Mouse (Mus musculus) CH12.LX (cell line): ENCODE measurements around the gene Prr12. TPM values are rescaled to one million over a fixed set of nuclear protein-coding genes. Genes with fewer than 3 reads are reported as not detected.
A peak's percentile ranks its signal among the peaks of the same experiment; 100 is the strongest.

Experiments used
- DNase-seq: peaks from one replicate; pipeline ENCODE4 v3.0.0-alpha.2; 2013; ENCODE audit errors: extremely low read depth
- H3K27ac ChIP-seq: 2 replicates; pipeline ENCODE4 v1.5.1; 2012; ENCODE audit warnings: low read depth, mild to moderate bottlenecking, control low read depth, moderate library complexity; ENCODE audit not compliant: insufficient read depth
- H3K27me3 ChIP-seq: replicated peaks from 2 replicates; pipeline ENCODE3; 2012; ENCODE audit warnings: inconsistent platforms
- H3K36me3 ChIP-seq, 2 experiments: replicated peaks in 1 of 2; 2 replicates each; pipeline versions ENCODE3 to v1.6.1; 2012; ENCODE audit warnings: inconsistent platforms in 1 of 2, low read length in 1 of 2, mild to moderate bottlenecking in 1 of 2, mixed read lengths in 1 of 2, moderate library complexity in 1 of 2; ENCODE audit not compliant: control insufficient read depth in 1 of 2, insufficient read depth in 1 of 2
- H3K4me1 ChIP-seq, 2 experiments: 2 replicates each; pipeline ENCODE4 v1.6.1; 2012; ENCODE audit warnings: inconsistent platforms in 1 of 2, moderate library complexity in 1 of 2; ENCODE audit not compliant: insufficient read depth in 2 of 2, control insufficient read depth in 1 of 2
- H3K4me2 ChIP-seq: 2 replicates; pipeline ENCODE4 v1.6.1; 2012; ENCODE audit warnings: low read depth, mild to moderate bottlenecking, control low read depth; ENCODE audit not compliant: poor library complexity, insufficient read depth, severe bottlenecking
- H3K4me3 ChIP-seq, 3 experiments: fragments of 150-350 bp in 1 of 3; sonication (generic) in 1 of 3; replicated peaks in 1 of 3; 2 replicates each; pipeline versions ENCODE3 to v1.5.1; 2011 to 2012; ENCODE audit warnings: low read depth in 2 of 3, low read length in 2 of 3, mild to moderate bottlenecking in 2 of 3, moderate library complexity in 2 of 3, control low read depth in 1 of 3, improper control_type of control experiment in 1 of 3, inconsistent platforms in 1 of 3, mixed read lengths in 1 of 3; ENCODE audit not compliant: poor library complexity in 1 of 3
- H3K79me2 ChIP-seq: replicated peaks from 2 replicates; pipeline ENCODE4 v1.6.1; 2012; ENCODE audit warnings: mild to moderate bottlenecking, moderate library complexity; ENCODE audit not compliant: control insufficient read depth, poor library complexity, insufficient read depth, severe bottlenecking; ENCODE audit errors: extremely low read depth
- H3K9ac ChIP-seq: 2 replicates; pipeline ENCODE4 v1.6.1; 2012; ENCODE audit warnings: low read depth, mild to moderate bottlenecking, control low read depth, moderate library complexity; ENCODE audit not compliant: insufficient read depth
- H3K9me3 ChIP-seq: replicated peaks from 2 replicates; pipeline ENCODE3; 2012; ENCODE audit warnings: low read length, inconsistent platforms, mixed read lengths
- BHLHE40 ChIP-seq: IDR thresholded peaks from 2 replicates; pipeline ENCODE4 v1.6.1; 2011; ENCODE audit warnings: mild to moderate bottlenecking, low read depth, low read length, improper control_type of control experiment
- CTCF ChIP-seq, 2 experiments: IDR thresholded peaks in 1 of 2; conservative IDR thresholded peaks in 1 of 2; 2 replicates each; pipeline ENCODE4 v1.5.1; 2011 to 2012; ENCODE audit warnings: low read depth in 2 of 2, low read length in 2 of 2, improper control_type of control experiment in 1 of 2, inconsistent platforms in 1 of 2, mild to moderate bottlenecking in 1 of 2, moderate library complexity in 1 of 2
- JUN ChIP-seq: IDR thresholded peaks from 2 replicates; pipeline ENCODE4 v1.6.1; 2011; ENCODE audit warnings: low read depth, mild to moderate bottlenecking, low read length, improper control_type of control experiment, moderate library complexity; ENCODE audit not compliant: insufficient read depth
- MYC ChIP-seq: IDR thresholded peaks from 2 replicates; pipeline ENCODE4 v1.6.1; 2011; ENCODE audit warnings: low read depth, mild to moderate bottlenecking, improper control_type of control experiment, low read length
- NRF1 ChIP-seq: IDR thresholded peaks from 2 replicates; pipeline ENCODE4 v1.6.1; 2014; ENCODE audit warnings: low read depth, mild to moderate bottlenecking, inconsistent platforms, low read length, improper control_type of control experiment, moderate library complexity
- POLR2AphosphoS2 ChIP-seq: IDR thresholded peaks from 2 replicates; pipeline ENCODE4 v1.6.1; 2011; ENCODE audit warnings: low read depth, low read length, improper control_type of control experiment
- RAD21 ChIP-seq: IDR thresholded peaks from 2 replicates; pipeline ENCODE4 v1.6.1; 2011; ENCODE audit warnings: low read depth, mild to moderate bottlenecking, low read length, improper control_type of control experiment, moderate library complexity
- SMC3 ChIP-seq: IDR thresholded peaks from 2 replicates; pipeline ENCODE4 v1.6.1; 2011; ENCODE audit warnings: low read depth, low read length, improper control_type of control experiment
- TBP ChIP-seq: conservative IDR thresholded peaks from 2 replicates; pipeline ENCODE4 v1.6.1; 2011; ENCODE audit warnings: low read depth, low read length, improper control_type of control experiment
- TCF12 ChIP-seq: IDR thresholded peaks from 2 replicates; pipeline ENCODE4 v1.6.1; 2014; ENCODE audit warnings: low read depth, mild to moderate bottlenecking, inconsistent platforms, low read length, improper control_type of control experiment
- USF1 ChIP-seq: IDR thresholded peaks from 2 replicates; pipeline ENCODE4 v1.6.1; 2014; ENCODE audit warnings: low read depth, mild to moderate bottlenecking, inconsistent platforms, low read length, improper control_type of control experiment
- USF2 ChIP-seq: conservative IDR thresholded peaks from 2 replicates; pipeline ENCODE4 v1.6.1; 2011; ENCODE audit warnings: low read depth, low read length, improper control_type of control experiment
- ZKSCAN1 ChIP-seq: IDR thresholded peaks from 2 replicates; pipeline ENCODE4 v1.6.1; 2012; ENCODE audit warnings: low read depth, inconsistent platforms, low read length, improper control_type of control experiment, borderline replicate concordance
- ZNF384 ChIP-seq: IDR thresholded peaks from 2 replicates; pipeline ENCODE4 v1.6.1; 2012; ENCODE audit warnings: low read depth, low read length, improper control_type of control experiment, inconsistent platforms
- dilution Hi-C: fragments of 300-500 bp; cut with MboI; formaldehyde crosslinking; loops from 2 replicates; pipeline ENCODE4 v1.14.3; 2020; ENCODE audit warnings: low sequenced_read_pairs; ENCODE audit not compliant: extremely low pct_unique_long_range_greater_than_20kb, extremely low pct_ligation_motif_present
- in situ Hi-C: fragments of 300-500 bp; cut with MboI; formaldehyde crosslinking; loops from 3 replicates; pipeline ENCODE4 v1.14.3; 2019; ENCODE audit warnings: low sequenced_read_pairs, low pct_ligation_motif_present, low pct_unique_long_range_greater_than_20kb, mixed read lengths
- polyA plus RNA-seq: library from polyadenylated mRNA; unstranded; fragments of >175 nt; gene quantifications from 2 replicates; pipeline ENCODE4 v1.2.1, GENCODE M21; 2012; ENCODE audit warnings: low read depth; ENCODE audit not compliant: insufficient read length
- total RNA-seq, 2 experiments: library from RNA; depleted of rRNA; stranded (reverse); fragments of 300-350 nt in 1 of 2; fragments of >200 nt in 1 of 2; gene quantifications; 2 replicates each; pipeline ENCODE4 v1.2.3; 2012 to 2014

Prr12 gene
- total and polyA plus RNA-seq, 3 experiments: 1.2 to 20.5 (median 6.5) TPM

- peak; percentile 54 for DNase-seq
- H3K9ac ChIP-seq: no peak overlapping the region
- H3K79me2 ChIP-seq: no peaks in the 10 kb centered on the region; the same call in none of the 2 replicates
- peaks cover 72 to 98% of the 10 kb centered on the region in 2 experiments for H3K36me3 ChIP-seq
- TF ChIP-seq CTCF (conservative IDR thresholded peaks at IDR 0.05 in 1 of 2, IDR thresholded peaks at IDR 0.05 in 1 of 2; ENCODE audit: low read depth in 2 of 2, low read length in 2 of 2): peak; percentile 84 to 86
- peak; percentile 91 for TF ChIP-seq SMC3
- peak; percentile 62 for TF ChIP-seq RAD21
- TF ChIP-seq BHLHE40: no peak
- H3K4me2 ChIP-seq: no peak overlapping the region
- no peaks in the 10 kb centered on the region for H3K4me1 ChIP-seq
- H3K4me3 ChIP-seq: no peak overlapping the region
- dilution Hi-C loops (no loop called here), in situ Hi-C loops (no loop called here)
- H3K27me3 ChIP-seq: no peaks in the 10 kb centered on the region
- H3K27ac ChIP-seq: no peak overlapping the region
- no peaks in the 10 kb centered on the region for H3K9me3 ChIP-seq
Observed at GRCm38 (mm10) chr7:45037720-45038361, 14.8 kb downstream of the Prr12 start.

- in situ Hi-C loops (no loop called here), dilution Hi-C loops (no loop called here)
- TF ChIP-seq MYC (no peak), BHLHE40 (no peak), TCF12 (no peak), TBP (no peak), JUN (no peak), USF1 (no peak), USF2 (no peak), ZNF384 (no peak), POLR2AphosphoS2 (no peak), ZKSCAN1 (no peak), NRF1 (no peak)
- no peak overlapping the region for H3K4me3 ChIP-seq
- DNase-seq: no peak
- H3K9me3 ChIP-seq: no peaks in the 10 kb centered on the region
- H3K27me3 ChIP-seq: no peaks in the 10 kb centered on the region
- no peaks in the 10 kb centered on the region for H3K4me1 ChIP-seq
- H3K27ac ChIP-seq: no peak overlapping the region
- no peak overlapping the region for H3K4me2 ChIP-seq
- H3K36me3 ChIP-seq: peaks cover 70 to 96% of the 10 kb centered on the region in 2 experiments
- no peaks in the 10 kb centered on the region; the same call in none of the 2 replicates for H3K79me2 ChIP-seq
- H3K9ac ChIP-seq: no peak overlapping the region
Observed at GRCm38 (mm10) chr7:45036702-45037101, 16.0 kb downstream of the Prr12 start.
